Comparison of ENCODE assay signal across 8 mouse cellular contexts in the genomic region with DNA sequence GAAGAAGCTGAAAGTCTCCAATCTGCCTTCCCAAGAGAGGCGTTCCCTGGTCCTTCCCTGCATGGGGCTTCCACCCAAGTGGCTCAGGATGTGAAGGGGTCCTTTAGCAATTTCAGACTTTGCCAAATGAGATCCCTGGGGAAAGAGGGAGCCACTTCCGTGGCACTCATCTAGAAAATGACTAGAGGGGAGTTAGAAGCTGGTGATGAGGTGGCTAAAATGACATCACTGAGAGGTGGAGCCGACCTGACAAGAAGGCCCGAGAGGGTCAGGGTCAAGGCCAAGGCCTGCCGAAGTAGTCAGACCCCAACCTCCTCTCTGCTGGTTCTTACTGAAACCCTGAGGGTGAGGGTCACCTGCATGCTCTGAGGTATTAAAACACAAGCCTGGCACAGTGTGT. TPM values are rescaled to one million over a fixed set of nuclear protein-coding genes. Genes with fewer than 3 reads are reported as not detected.
A peak's percentile ranks its signal among the peaks of the same experiment; 100 is the strongest.
DNase-seq lines count a peak whose midpoint lies in the region; ATAC-seq and TF ChIP-seq lines count a peak whose summit lies in the region.

No protein-coding gene starts in this region.

- H3K9ac ChIP-seq in hindbrain, embryonic 13.5 days: peak overlapping the region; percentile 97
- H3K9ac ChIP-seq in midbrain, embryonic 15.5 days: peak overlapping the region; percentile 81

- H3K4me2 ChIP-seq in hindbrain, embryonic 13.5 days: peak overlapping the region; percentile 93
- peak overlapping the region; percentile 80 for H3K4me2 ChIP-seq in midbrain, embryonic 15.5 days

- no peak for ATAC-seq in hindbrain, embryonic 13.5 days (ENCODE audit: low FRiP score)
- ATAC-seq in midbrain, embryonic 15.5 days (replicated peaks): no peak

- H3K36me3 ChIP-seq in heart, embryonic 10.5 days: no peaks in the 10 kb centered on the region
- no peaks in the 10 kb centered on the region; the same call in 1 of the 2 replicates for H3K36me3 ChIP-seq in hindbrain, embryonic 13.5 days
- no peaks in the 10 kb centered on the region for H3K36me3 ChIP-seq in midbrain, embryonic 15.5 days (replicated peaks)
- no peaks in the 10 kb centered on the region for H3K36me3 ChIP-seq in thymus, adult 2 months (ENCODE audit: control insufficient read depth, insufficient read depth, low read length)

- peak overlapping the region; percentile 74 for H3K4me3 ChIP-seq in heart, embryonic 10.5 days
- peak overlapping the region; percentile 75 for H3K4me3 ChIP-seq in brown adipose tissue, adult 24 weeks (ENCODE audit: insufficient read depth, low read depth, low read length)
- H3K4me3 ChIP-seq in hindbrain, embryonic 13.5 days: peak overlapping the region; percentile 86
- H3K4me3 ChIP-seq in midbrain, embryonic 15.5 days: peak overlapping the region; percentile 59
- H3K4me3 ChIP-seq in thymus, adult 2 months (ENCODE audit: control insufficient read depth, insufficient read depth, low read length): no peak overlapping the region

- peaks cover 36% of the 10 kb centered on the region for H3K27me3 ChIP-seq in heart, embryonic 10.5 days (ENCODE audit: insufficient read depth, poor library complexity, severe bottlenecking)
- H3K27me3 ChIP-seq in hindbrain, embryonic 13.5 days: no peaks in the 10 kb centered on the region
- H3K27me3 ChIP-seq in midbrain, embryonic 15.5 days (replicated peaks): no peaks in the 10 kb centered on the region
- H3K27me3 ChIP-seq in thymus, adult 2 months (ENCODE audit: control insufficient read depth, insufficient read depth, low read length): peaks cover 10% of the 10 kb centered on the region; the same call in 1 of the 2 replicates

- no peak for TF ChIP-seq CTCF in thymus, adult 2 months (IDR thresholded peaks at IDR 0.05; ENCODE audit: borderline replicate concordance, control insufficient read depth, extremely low read depth, insufficient read depth, low read length, poor library complexity)

- 0 out of 2 replicates have a peak, but pooled peaks cover 3% of the 10 kb centered on the region for H3K9me3 ChIP-seq in heart, embryonic 10.5 days
- H3K9me3 ChIP-seq in hindbrain, embryonic 13.5 days: no peaks in the 10 kb centered on the region
- H3K9me3 ChIP-seq in midbrain, embryonic 15.5 days: no peaks in the 10 kb centered on the region

- TF ChIP-seq POLR2A in thymus, adult 2 months (IDR thresholded peaks at IDR 0.05; ENCODE audit: control insufficient read depth, extremely low read depth, insufficient read depth, low read length, poor library complexity): no peak

- no peak for DNase-seq in heart, embryonic 10.5 days (ENCODE audit: low spot score)
- no peak for DNase-seq in heart, postnatal 4 days
- no peak for DNase-seq in T-cell, adult 2 months (ENCODE audit: low spot score)
- no peak for DNase-seq in frontal cortex, postnatal 36 days (ENCODE audit: low spot score in 2 of 2)
- DNase-seq in thymus, adult 2 months: no peak

- peaks cover 43% of the 10 kb centered on the region for H3K4me1 ChIP-seq in heart, embryonic 10.5 days
- peaks cover 13% of the 10 kb centered on the region; the same call in 1 of the 2 replicates for H3K4me1 ChIP-seq in brown adipose tissue, adult 24 weeks (ENCODE audit: control insufficient read depth, insufficient read depth, insufficient read length, low read length)
- peaks cover 50% of the 10 kb centered on the region for H3K4me1 ChIP-seq in hindbrain, embryonic 13.5 days (replicated peaks)
- H3K4me1 ChIP-seq in midbrain, embryonic 15.5 days: peaks cover 44% of the 10 kb centered on the region
- H3K4me1 ChIP-seq in thymus, adult 2 months (replicated peaks; ENCODE audit: control insufficient read depth, insufficient read depth, low read length): peaks cover 10% of the 10 kb centered on the region

- peak overlapping the region; percentile 88 for H3K27ac ChIP-seq in heart, embryonic 10.5 days
- H3K27ac ChIP-seq in brown adipose tissue, adult 24 weeks (replicated peaks; ENCODE audit: low read depth, low read length): no peak overlapping the region; the same call in 1 of the 2 replicates
- H3K27ac ChIP-seq in hindbrain, embryonic 13.5 days: peak overlapping the region; percentile 97
- peak overlapping the region; percentile 87 for H3K27ac ChIP-seq in midbrain, embryonic 15.5 days
- no peak overlapping the region for H3K27ac ChIP-seq in thymus, adult 2 months (ENCODE audit: control insufficient read depth, insufficient read depth, low read length)

- 16% methylated on average over 5 of the region's 5 CpGs for WGBS in heart, embryonic 10.5 days
- WGBS in hindbrain, embryonic 13.5 days: 14% methylated on average over 5 of the region's 5 CpGs
- WGBS in midbrain, embryonic 15.5 days: 10% methylated on average over 5 of the region's 5 CpGs
- WGBS in thymus, adult 2 months: 70% methylated on average over 5 of the region's 5 CpGs

RNA-seq across cellular contexts. Expression of a gene that starts 1.2 kb away (rescaled TPM):
- polyA plus RNA-seq in heart, embryonic 10.5 days (2016; fragmentation: Nextera tagmentation; extraction: Ambion mirVana): 8.2 and 11.3 TPM in 2 replicates
- 10 to 100 TPM; 18.8 to 20.3 TPM for total RNA-seq in heart, postnatal 4 days (2021)
- polyA plus RNA-seq in brown adipose tissue, adult 24 weeks (2012; ENCODE audit: insufficient read depth, insufficient read length, missing spikeins): 1.9 and 2.1 TPM in 2 replicates
- polyA plus RNA-seq in hindbrain, embryonic 13.5 days (2015; fragmentation: Nextera tagmentation; extraction: Ambion mirVana): 22.4 and 23.2 TPM in 2 replicates
- 26.9 and 27.3 TPM in 2 replicates for polyA plus RNA-seq in midbrain, embryonic 15.5 days (2015; fragmentation: Nextera tagmentation; extraction: Ambion mirVana)
- polyA plus RNA-seq in thymus, adult 2 months (2012; rRNA removed): 14.3 and 15.1 TPM in 2 replicates

RNA-seq across cellular contexts. Expression of a gene that starts 15.3 kb away (rescaled TPM):
- 5.5 and 8.6 TPM in 2 replicates for polyA plus RNA-seq in heart, embryonic 10.5 days (2016; fragmentation: Nextera tagmentation; extraction: Ambion mirVana)
- total RNA-seq in heart, postnatal 4 days (2021): 1 to 10 TPM; 5.9 to 8.5 TPM
- 0.83 and 2.7 TPM in 2 replicates for polyA plus RNA-seq in brown adipose tissue, adult 24 weeks (2012; ENCODE audit: insufficient read depth, insufficient read length, missing spikeins)
- polyA plus RNA-seq in hindbrain, embryonic 13.5 days (2015; fragmentation: Nextera tagmentation; extraction: Ambion mirVana): 41.8 and 42.9 TPM in 2 replicates
- polyA plus RNA-seq in midbrain, embryonic 15.5 days (2015; fragmentation: Nextera tagmentation; extraction: Ambion mirVana): 67.0 and 67.2 TPM in 2 replicates
- 127 and 143 TPM in 2 replicates for polyA plus RNA-seq in thymus, adult 2 months (2012; rRNA removed)

RNA-seq across cellular contexts. Expression of a gene that starts 20.7 kb away (rescaled TPM):
- 184 and 202 TPM in 2 replicates for polyA plus RNA-seq in heart, embryonic 10.5 days (2016; fragmentation: Nextera tagmentation; extraction: Ambion mirVana)
- total RNA-seq in heart, postnatal 4 days (2021): 100 to 1,000 TPM; 153 to 156 TPM
- polyA plus RNA-seq in brown adipose tissue, adult 24 weeks (2012; ENCODE audit: insufficient read depth, insufficient read length, missing spikeins): 129 and 138 TPM in 2 replicates
- polyA plus RNA-seq in hindbrain, embryonic 13.5 days (2015; fragmentation: Nextera tagmentation; extraction: Ambion mirVana): 196 and 205 TPM in 2 replicates
- 182 and 191 TPM in 2 replicates for polyA plus RNA-seq in midbrain, embryonic 15.5 days (2015; fragmentation: Nextera tagmentation; extraction: Ambion mirVana)
- 144 and 166 TPM in 2 replicates for polyA plus RNA-seq in thymus, adult 2 months (2012; rRNA removed)

RNA-seq across cellular contexts. Expression of a gene that starts 36.9 kb away (rescaled TPM):
- 1,131 and 1,417 TPM in 2 replicates for polyA plus RNA-seq in heart, embryonic 10.5 days (2016; fragmentation: Nextera tagmentation; extraction: Ambion mirVana)
- 1,000 to 10,000 TPM; 1,670 to 1,720 TPM for total RNA-seq in heart, postnatal 4 days (2021)
- polyA plus RNA-seq in brown adipose tissue, adult 24 weeks (2012; ENCODE audit: insufficient read depth, insufficient read length, missing spikeins): 2,910 and 3,016 TPM in 2 replicates
- polyA plus RNA-seq in hindbrain, embryonic 13.5 days (2015; fragmentation: Nextera tagmentation; extraction: Ambion mirVana): 945 and 956 TPM in 2 replicates
- polyA plus RNA-seq in midbrain, embryonic 15.5 days (2015; fragmentation: Nextera tagmentation; extraction: Ambion mirVana): 782 and 789 TPM in 2 replicates
- polyA plus RNA-seq in thymus, adult 2 months (2012; rRNA removed): 118 and 155 TPM in 2 replicates

RNA-seq across cellular contexts. Expression of a gene that starts 37.0 kb away (rescaled TPM):
- polyA plus RNA-seq in heart, embryonic 10.5 days (2016; fragmentation: Nextera tagmentation; extraction: Ambion mirVana): 12.3 and 13.3 TPM in 2 replicates
- 10 to 100 TPM; 22.8 to 27.3 TPM for total RNA-seq in heart, postnatal 4 days (2021)
- polyA plus RNA-seq in brown adipose tissue, adult 24 weeks (2012; ENCODE audit: insufficient read depth, insufficient read length, missing spikeins): 35.3 and 41.1 TPM in 2 replicates
- polyA plus RNA-seq in hindbrain, embryonic 13.5 days (2015; fragmentation: Nextera tagmentation; extraction: Ambion mirVana): 17.7 and 22.2 TPM in 2 replicates
- 32.3 and 34.8 TPM in 2 replicates for polyA plus RNA-seq in midbrain, embryonic 15.5 days (2015; fragmentation: Nextera tagmentation; extraction: Ambion mirVana)
- polyA plus RNA-seq in thymus, adult 2 months (2012; rRNA removed): 65.5 and 69.1 TPM in 2 replicates

Comparison
In these comparisons a context has a peak if more than half of its experiments do, and no peak if none do; other contexts are left out.
1. H3K27ac ChIP-seq: peak in heart, embryonic 10.5 days (single experiment), hindbrain, embryonic 13.5 days (single experiment) and midbrain, embryonic 15.5 days (single experiment); none in brown adipose tissue, adult 24 weeks (single experiment) and thymus, adult 2 months (single experiment).